Mouse (Mus musculus) embryonic fibroblast, embryonic 13.5 days (primary cell): ENCODE data around the gene Nid1.

ENCODE experiments used
- CTCF ChIP-seq: IDR thresholded peaks from 2 replicates; pipeline ENCODE4 v1.5.1; 2011; ENCODE audit warnings: mild to moderate bottlenecking, control low read depth, low read length, moderate library complexity, borderline replicate concordance; ENCODE audit not compliant: insufficient read depth
- POLR2A ChIP-seq: IDR thresholded peaks from 2 replicates; pipeline ENCODE4 v1.6.1; 2011; ENCODE audit warnings: low read depth, mild to moderate bottlenecking, control low read depth, low read length, moderate library complexity

DNA sequence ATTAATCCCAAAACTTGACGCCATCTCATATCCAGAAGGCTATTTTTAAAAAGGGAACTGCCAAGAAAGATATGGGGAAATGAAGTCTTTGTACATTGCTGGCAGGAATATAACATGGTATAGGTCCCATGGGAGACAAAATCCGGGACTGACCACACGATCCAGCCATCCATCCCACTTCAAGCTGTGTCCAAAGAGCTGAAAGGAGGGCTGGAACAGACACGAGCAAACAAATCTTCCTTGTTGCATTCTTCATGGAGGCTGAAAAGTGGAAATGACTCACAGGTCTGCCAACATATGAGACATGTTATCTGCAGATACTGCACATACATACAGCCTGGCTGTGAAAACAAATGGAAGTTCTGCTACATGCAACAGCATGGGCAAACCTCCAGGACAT is 77.5 kb downstream of the Nid1 start:
- no peak for TF ChIP-seq CTCF
- no peak for TF ChIP-seq POLR2A
